Mouse (Mus musculus) CH12.LX (cell line): ENCODE data around the gene Ccl27a. TPM values are rescaled to one million over a fixed set of nuclear protein-coding genes. Genes with fewer than 3 reads are reported as not detected.
A peak's percentile ranks its signal among the peaks of the same experiment; 100 is the strongest.

Source experiments
- DNase-seq: peaks from one replicate; pipeline ENCODE4 v3.0.0-alpha.2; 2013; ENCODE audit errors: extremely low read depth
- H3K27ac ChIP-seq: 2 replicates; pipeline ENCODE4 v1.5.1; 2012; ENCODE audit warnings: low read depth, mild to moderate bottlenecking, control low read depth, moderate library complexity; ENCODE audit not compliant: insufficient read depth
- H3K27me3 ChIP-seq: replicated peaks from 2 replicates; pipeline ENCODE3; 2012; ENCODE audit warnings: inconsistent platforms
- H3K36me3 ChIP-seq, 2 experiments: replicated peaks in 1 of 2; 2 replicates each; pipeline versions ENCODE3 to v1.6.1; 2012; ENCODE audit warnings: inconsistent platforms in 1 of 2, low read length in 1 of 2, mild to moderate bottlenecking in 1 of 2, mixed read lengths in 1 of 2, moderate library complexity in 1 of 2; ENCODE audit not compliant: control insufficient read depth in 1 of 2, insufficient read depth in 1 of 2
- H3K4me1 ChIP-seq, 2 experiments: 2 replicates each; pipeline ENCODE4 v1.6.1; 2012; ENCODE audit warnings: inconsistent platforms in 1 of 2, moderate library complexity in 1 of 2; ENCODE audit not compliant: insufficient read depth in 2 of 2, control insufficient read depth in 1 of 2
- H3K4me2 ChIP-seq: 2 replicates; pipeline ENCODE4 v1.6.1; 2012; ENCODE audit warnings: low read depth, mild to moderate bottlenecking, control low read depth; ENCODE audit not compliant: poor library complexity, insufficient read depth, severe bottlenecking
- H3K4me3 ChIP-seq, 3 experiments: fragments of 150-350 bp in 1 of 3; sonication (generic) in 1 of 3; replicated peaks in 1 of 3; 2 replicates each; pipeline versions ENCODE3 to v1.5.1; 2011 to 2012; ENCODE audit warnings: low read depth in 2 of 3, low read length in 2 of 3, mild to moderate bottlenecking in 2 of 3, moderate library complexity in 2 of 3, control low read depth in 1 of 3, improper control_type of control experiment in 1 of 3, inconsistent platforms in 1 of 3, mixed read lengths in 1 of 3; ENCODE audit not compliant: poor library complexity in 1 of 3
- H3K79me2 ChIP-seq: replicated peaks from 2 replicates; pipeline ENCODE4 v1.6.1; 2012; ENCODE audit warnings: mild to moderate bottlenecking, moderate library complexity; ENCODE audit not compliant: control insufficient read depth, poor library complexity, insufficient read depth, severe bottlenecking; ENCODE audit errors: extremely low read depth
- H3K9ac ChIP-seq: 2 replicates; pipeline ENCODE4 v1.6.1; 2012; ENCODE audit warnings: low read depth, mild to moderate bottlenecking, control low read depth, moderate library complexity; ENCODE audit not compliant: insufficient read depth
- H3K9me3 ChIP-seq: replicated peaks from 2 replicates; pipeline ENCODE3; 2012; ENCODE audit warnings: low read length, inconsistent platforms, mixed read lengths
- CHD2 ChIP-seq: IDR thresholded peaks from 2 replicates; pipeline ENCODE4 v1.6.1; 2011; ENCODE audit warnings: low read length, improper control_type of control experiment
- CTCF ChIP-seq, 2 experiments: IDR thresholded peaks in 1 of 2; conservative IDR thresholded peaks in 1 of 2; 2 replicates each; pipeline ENCODE4 v1.5.1; 2011 to 2012; ENCODE audit warnings: low read depth in 2 of 2, low read length in 2 of 2, improper control_type of control experiment in 1 of 2, inconsistent platforms in 1 of 2, mild to moderate bottlenecking in 1 of 2, moderate library complexity in 1 of 2
- ELF1 ChIP-seq: IDR thresholded peaks from 2 replicates; pipeline ENCODE4 v1.6.1; 2014; ENCODE audit warnings: low read depth, mild to moderate bottlenecking, inconsistent platforms, low read length, improper control_type of control experiment
- EP300 ChIP-seq: IDR thresholded peaks from 2 replicates; pipeline ENCODE4 v1.6.1; 2011; ENCODE audit warnings: low read length, improper control_type of control experiment
- IRF4 ChIP-seq: IDR thresholded peaks from 2 replicates; pipeline ENCODE4 v1.6.1; 2014; ENCODE audit warnings: low read depth, mild to moderate bottlenecking, inconsistent platforms, low read length, improper control_type of control experiment
- MAX ChIP-seq: IDR thresholded peaks from 2 replicates; pipeline ENCODE4 v1.6.1; 2011; ENCODE audit warnings: low read length, improper control_type of control experiment
- MEF2A ChIP-seq: IDR thresholded peaks from 2 replicates; pipeline ENCODE4 v1.6.1; 2014; ENCODE audit warnings: low read depth, mild to moderate bottlenecking, inconsistent platforms, low read length, improper control_type of control experiment, borderline replicate concordance
- MXI1 ChIP-seq: IDR thresholded peaks from 2 replicates; pipeline ENCODE4 v1.6.1; 2011; ENCODE audit warnings: mild to moderate bottlenecking, low read depth, low read length, improper control_type of control experiment
- MYC ChIP-seq: IDR thresholded peaks from 2 replicates; pipeline ENCODE4 v1.6.1; 2011; ENCODE audit warnings: low read depth, mild to moderate bottlenecking, improper control_type of control experiment, low read length
- NELFE ChIP-seq: IDR thresholded peaks from 2 replicates; pipeline ENCODE4 v1.6.1; 2011; ENCODE audit warnings: low read depth, low read length, improper control_type of control experiment
- NRF1 ChIP-seq: IDR thresholded peaks from 2 replicates; pipeline ENCODE4 v1.6.1; 2014; ENCODE audit warnings: low read depth, mild to moderate bottlenecking, inconsistent platforms, low read length, improper control_type of control experiment, moderate library complexity
- POLR2AphosphoS2 ChIP-seq: IDR thresholded peaks from 2 replicates; pipeline ENCODE4 v1.6.1; 2011; ENCODE audit warnings: low read depth, low read length, improper control_type of control experiment
- RAD21 ChIP-seq: IDR thresholded peaks from 2 replicates; pipeline ENCODE4 v1.6.1; 2011; ENCODE audit warnings: low read depth, mild to moderate bottlenecking, low read length, improper control_type of control experiment, moderate library complexity
- SIN3A ChIP-seq: IDR thresholded peaks from 2 replicates; pipeline ENCODE4 v1.6.1; 2012; ENCODE audit warnings: low read length, improper control_type of control experiment, inconsistent platforms
- SMC3 ChIP-seq: IDR thresholded peaks from 2 replicates; pipeline ENCODE4 v1.6.1; 2011; ENCODE audit warnings: low read depth, low read length, improper control_type of control experiment
- TCF12 ChIP-seq: IDR thresholded peaks from 2 replicates; pipeline ENCODE4 v1.6.1; 2014; ENCODE audit warnings: low read depth, mild to moderate bottlenecking, inconsistent platforms, low read length, improper control_type of control experiment
- UBTF ChIP-seq: IDR thresholded peaks from 2 replicates; pipeline ENCODE4 v1.6.1; 2012; ENCODE audit warnings: low read depth, mild to moderate bottlenecking, inconsistent platforms, low read length, improper control_type of control experiment, moderate library complexity
- USF1 ChIP-seq: IDR thresholded peaks from 2 replicates; pipeline ENCODE4 v1.6.1; 2014; ENCODE audit warnings: low read depth, mild to moderate bottlenecking, inconsistent platforms, low read length, improper control_type of control experiment
- ZKSCAN1 ChIP-seq: IDR thresholded peaks from 2 replicates; pipeline ENCODE4 v1.6.1; 2012; ENCODE audit warnings: low read depth, inconsistent platforms, low read length, improper control_type of control experiment, borderline replicate concordance
- ZMIZ1 ChIP-seq: IDR thresholded peaks from 2 replicates; pipeline ENCODE4 v1.6.1; 2012; ENCODE audit warnings: low read depth, mild to moderate bottlenecking, inconsistent platforms, low read length, improper control_type of control experiment
- dilution Hi-C: fragments of 300-500 bp; cut with MboI; formaldehyde crosslinking; loops from 2 replicates; pipeline ENCODE4 v1.14.3; 2020; ENCODE audit warnings: low sequenced_read_pairs; ENCODE audit not compliant: extremely low pct_unique_long_range_greater_than_20kb, extremely low pct_ligation_motif_present
- in situ Hi-C: fragments of 300-500 bp; cut with MboI; formaldehyde crosslinking; loops from 3 replicates; pipeline ENCODE4 v1.14.3; 2019; ENCODE audit warnings: low sequenced_read_pairs, low pct_ligation_motif_present, low pct_unique_long_range_greater_than_20kb, mixed read lengths
- polyA plus RNA-seq: library from polyadenylated mRNA; unstranded; fragments of >175 nt; gene quantifications from 2 replicates; pipeline ENCODE4 v1.2.1, GENCODE M21; 2012; ENCODE audit warnings: low read depth; ENCODE audit not compliant: insufficient read length
- total RNA-seq, 2 experiments: library from RNA; depleted of rRNA; stranded (reverse); fragments of 300-350 nt in 1 of 2; fragments of >200 nt in 1 of 2; gene quantifications; 2 replicates each; pipeline ENCODE4 v1.2.3; 2012 to 2014

Ccl27a gene
- total and polyA plus RNA-seq, 3 experiments, result 3.3 to 6.4 (median 5.6) TPM

DNA sequence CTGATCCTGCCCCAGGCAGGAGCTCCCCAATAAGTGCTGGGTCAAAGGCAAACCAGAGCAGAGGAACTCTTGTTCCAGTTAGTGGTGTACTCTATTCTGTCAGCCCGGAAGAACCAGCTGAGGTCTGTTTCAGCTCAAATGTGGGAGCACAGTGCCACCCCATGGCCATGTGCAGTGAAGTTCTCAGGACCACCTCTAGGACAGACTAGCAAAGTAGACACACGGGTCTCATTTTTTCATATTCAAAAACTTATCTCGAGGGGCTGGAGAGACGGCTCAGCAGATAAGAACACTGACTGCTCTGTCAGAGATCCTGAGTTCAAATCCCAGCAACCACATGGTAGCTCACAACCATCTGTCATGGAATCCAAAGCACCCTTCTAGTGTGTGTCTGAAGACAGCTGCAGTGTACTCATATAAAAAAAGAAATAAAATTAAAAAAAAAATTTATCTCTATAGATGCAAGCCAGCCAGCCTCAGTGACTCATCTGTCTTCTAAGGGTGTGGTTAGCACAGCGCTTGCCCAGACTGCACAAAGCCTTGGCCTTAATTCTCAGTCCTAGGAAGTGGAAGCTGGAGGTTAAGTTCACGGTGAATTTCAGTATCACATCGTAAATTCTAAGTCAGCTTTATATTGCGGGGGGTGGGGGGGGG, 36.3 kb downstream of the Ccl27a start:
- DNase-seq, result peak; percentile 70
- no peak overlapping the region for H3K27ac ChIP-seq

DNA sequence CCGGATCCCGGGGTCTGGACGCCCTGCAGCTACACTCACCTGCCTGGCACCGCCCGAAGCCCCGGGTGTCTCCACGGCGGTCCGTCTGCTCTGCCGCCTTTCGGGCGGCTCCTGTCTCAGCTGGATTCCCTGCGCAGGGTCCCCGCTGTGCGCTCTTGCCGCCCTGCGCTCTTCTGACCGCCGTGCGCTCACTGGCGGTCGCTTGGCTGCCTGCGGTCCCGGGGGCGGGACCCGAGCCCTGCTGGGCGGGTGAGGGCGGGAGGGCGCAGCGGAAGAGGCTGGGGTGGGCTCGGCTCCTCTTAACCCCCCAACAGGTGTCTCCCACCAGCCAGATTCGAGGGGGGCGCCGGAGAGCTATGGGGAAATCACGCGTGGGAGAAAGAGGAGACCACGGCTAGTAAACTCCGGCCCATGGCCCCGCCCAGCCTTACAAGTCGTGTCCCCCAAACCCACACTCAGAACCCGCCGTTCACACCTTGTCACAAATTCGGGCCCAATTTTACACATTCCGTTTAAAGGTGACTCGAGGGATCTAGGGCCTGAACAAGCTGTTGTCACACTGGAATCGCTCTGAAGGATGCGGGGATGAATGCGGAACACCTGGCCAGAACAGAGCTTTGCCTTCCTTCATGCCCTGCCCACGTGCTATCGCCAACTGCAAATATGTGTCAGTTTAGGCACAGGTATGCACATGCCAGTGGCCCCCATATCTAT, 42.8 kb downstream of the Ccl27a start, which contains the start of gene Arid3c:
TSS of gene Arid3c (minus strand) at position 91 of the 714 bp plus-strand sequence.
- Histone ChIP-seq H3K4me1 (peaks cover 4 to 7% of the 10 kb centered on the region in 2 experiments), H3K27ac (no peak within 1 kb of the TSS), H3K9me3 (peaks cover 3% of the 10 kb centered on the region), H3K4me3 (peak within 1 kb of the TSS in 1 of 3 experiments; percentile 32), H3K79me2 (no peaks in the 10 kb centered on the region), H3K9ac (no peak within 1 kb of the TSS), H3K36me3 (no peaks in the 10 kb centered on the region), H3K27me3 (peaks cover 79% of the 10 kb centered on the region), H3K4me2 (peak within 1 kb of the TSS; percentile 99)
- dilution Hi-C loops, result no loop called here
- 0 out of 2 replicates have a peak, but pooled peaks have one; percentile 26 for TF ChIP-seq MYC
- no peak for TF ChIP-seq EP300
- TF ChIP-seq MAX, result peak; percentile 31; the same call in 1 of the 2 replicates
- TF ChIP-seq RAD21, result no peak
- TF ChIP-seq MXI1, result 0 out of 2 replicates have a peak, but pooled peaks have one; percentile 32
- in situ Hi-C loops, result no loop called here
- no peak for DNase-seq

More for the DNA sequence above, 36.3 kb downstream of the Ccl27a start:
- Histone ChIP-seq H3K4me2 (no peak overlapping the region), H3K4me3 (no peak overlapping the region), H3K36me3 (peaks cover 13 to 19% of the 10 kb centered on the region in 2 experiments), H3K9me3 (peaks cover 3% of the 10 kb centered on the region), H3K4me1 (peaks cover 8 to 15% of the 10 kb centered on the region in 2 experiments; a peak in 3 of 4 replicates), H3K79me2 (0 out of 2 replicates have a peak, but pooled peaks cover 8% of the 10 kb centered on the region), H3K27me3 (peaks cover 26% of the 10 kb centered on the region), H3K9ac (no peak overlapping the region)
- dilution Hi-C loops (no loop called here), in situ Hi-C loops (no loop called here)
- TF ChIP-seq NELFE (peak; percentile 49; the same call in 1 of the 2 replicates), MEF2A (peak; percentile 20; the same call in 1 of the 2 replicates), USF1 (no peak), ZMIZ1 (0 out of 2 replicates have a peak, but pooled peaks have one; percentile 20), CHD2 (peak; percentile 53; the same call in 1 of the 2 replicates), SIN3A (peak; percentile 53; the same call in 1 of the 2 replicates), ELF1 (peak; percentile 79), RAD21 (peak; percentile 86), NRF1 (0 out of 2 replicates have a peak, but pooled peaks have one; percentile 11), UBTF (no peak), TCF12 (no peak), SMC3 (peak; percentile 73), CTCF (conservative IDR thresholded peaks at IDR 0.05 in 1 of 2, IDR thresholded peaks at IDR 0.05 in 1 of 2; ENCODE audit: low read depth in 2 of 2, low read length in 2 of 2) (peak; percentile 50 to 89; a peak in 3 of 4 replicates), MXI1 (no peak), EP300 (no peak), MAX (peak; percentile 59; the same call in 1 of the 2 replicates), ZKSCAN1 (no peak), IRF4 (peak; percentile 30; the same call in 1 of the 2 replicates), POLR2AphosphoS2 (peak; percentile 90)
